Mouse (Mus musculus): ENCODE measurements around the gene Dgki. TPM values are rescaled to one million over a fixed set of nuclear protein-coding genes. Genes with fewer than 3 reads are reported as not detected.

Dgki gene
- total and polyA plus RNA-seq, 3 experiments: 0.04 to 0.18 (median 0.08) TPM

- WGBS: 26% methylated on average over 10 of the region's 10 CpGs
- intact Hi-C loops (cut with DNase I): no loop called here
- no peaks in the 10 kb centered on the region for H3K79me2 ChIP-seq (replicated peaks; ENCODE audit: control insufficient read depth, insufficient read depth, low read length)
- no peaks in the 10 kb centered on the region for H3K4me1 ChIP-seq (ENCODE audit: control insufficient read depth, insufficient read depth, low read length)
- DNase-seq: no peak
- H3K27me3 ChIP-seq (ENCODE audit: control insufficient read depth, insufficient read depth, low read length): no peaks in the 10 kb centered on the region
- no peak overlapping the region for H3K9ac ChIP-seq (ENCODE audit: low read depth, low read length)
- no peaks in the 10 kb centered on the region for H3K36me3 ChIP-seq (ENCODE audit: control insufficient read depth, insufficient read depth, low read length)
- TF ChIP-seq CTCF (IDR thresholded peaks at IDR 0.05) (no peak), POLR2A (IDR thresholded peaks at IDR 0.05; ENCODE audit: insufficient read depth, low read depth, low read length) (no peak), EP300 (IDR thresholded peaks at IDR 0.05; ENCODE audit: insufficient read depth, low read depth, low read length) (no peak)
- no peak overlapping the region for H3K27ac ChIP-seq
- no peak overlapping the region for H3K4me3 ChIP-seq
Measured at GRCm38 (mm10) chr6:37215655-37216054, 84.3 kb downstream of the Dgki start.

GRCm38 (mm10) chr6:37212930-37213329, 87.1 kb downstream of the Dgki start:
- H3K79me2 ChIP-seq (replicated peaks; ENCODE audit: control insufficient read depth, insufficient read depth, low read length): no peaks in the 10 kb centered on the region
- H3K4me3 ChIP-seq: no peak overlapping the region
- H3K27me3 ChIP-seq (ENCODE audit: control insufficient read depth, insufficient read depth, low read length): no peaks in the 10 kb centered on the region
- no peaks in the 10 kb centered on the region for H3K36me3 ChIP-seq (ENCODE audit: control insufficient read depth, insufficient read depth, low read length)
- H3K4me1 ChIP-seq (ENCODE audit: control insufficient read depth, insufficient read depth, low read length): no peaks in the 10 kb centered on the region
- intact Hi-C loops (cut with DNase I): no loop called here
- no peak overlapping the region for H3K9ac ChIP-seq (ENCODE audit: low read depth, low read length)
- DNase-seq: peak in 1 of 2 experiments; percentile 53
- WGBS: 67% methylated on average over 4 of the region's 4 CpGs
- TF ChIP-seq POLR2A (IDR thresholded peaks at IDR 0.05; ENCODE audit: insufficient read depth, low read depth, low read length) (no peak), EP300 (IDR thresholded peaks at IDR 0.05; ENCODE audit: insufficient read depth, low read depth, low read length) (no peak), CTCF (IDR thresholded peaks at IDR 0.05) (no peak)
- H3K27ac ChIP-seq: no peak overlapping the region

GRCm38 (mm10) chr6:37211545-37212247, 88.3 kb downstream of the Dgki start:
- WGBS: 75% methylated on average over 9 of the region's 9 CpGs
- Histone ChIP-seq H3K27me3 (ENCODE audit: control insufficient read depth, insufficient read depth, low read length) (no peaks in the 10 kb centered on the region), H3K4me1 (ENCODE audit: control insufficient read depth, insufficient read depth, low read length) (no peaks in the 10 kb centered on the region), H3K4me3 (no peak overlapping the region), H3K79me2 (replicated peaks; ENCODE audit: control insufficient read depth, insufficient read depth, low read length) (no peaks in the 10 kb centered on the region), H3K9ac (ENCODE audit: low read depth, low read length) (no peak overlapping the region), H3K27ac (no peak overlapping the region), H3K36me3 (ENCODE audit: control insufficient read depth, insufficient read depth, low read length) (no peaks in the 10 kb centered on the region)
- intact Hi-C loops (cut with DNase I): no loop called here
- TF ChIP-seq POLR2A (IDR thresholded peaks at IDR 0.05; ENCODE audit: insufficient read depth, low read depth, low read length): no peak
- no peak for TF ChIP-seq CTCF (IDR thresholded peaks at IDR 0.05)
- no peak for TF ChIP-seq EP300 (IDR thresholded peaks at IDR 0.05; ENCODE audit: insufficient read depth, low read depth, low read length)
- DNase-seq: no peak

GRCm38 (mm10) chr6:37202901-37203300, 97.1 kb downstream of the Dgki start:
- H3K4me3 ChIP-seq: no peak overlapping the region
- TF ChIP-seq POLR2A (IDR thresholded peaks at IDR 0.05; ENCODE audit: insufficient read depth, low read depth, low read length) (no peak), CTCF (IDR thresholded peaks at IDR 0.05) (no peak), EP300 (IDR thresholded peaks at IDR 0.05; ENCODE audit: insufficient read depth, low read depth, low read length) (no peak)
- H3K27ac ChIP-seq: no peak overlapping the region
- H3K27me3 ChIP-seq (ENCODE audit: control insufficient read depth, insufficient read depth, low read length): no peaks in the 10 kb centered on the region
- H3K79me2 ChIP-seq (replicated peaks; ENCODE audit: control insufficient read depth, insufficient read depth, low read length): no peaks in the 10 kb centered on the region
- WGBS: 54% methylated on average over 4 of the region's 4 CpGs
- no peaks in the 10 kb centered on the region for H3K4me1 ChIP-seq (ENCODE audit: control insufficient read depth, insufficient read depth, low read length)
- no peak overlapping the region for H3K9ac ChIP-seq (ENCODE audit: low read depth, low read length)
- H3K36me3 ChIP-seq (ENCODE audit: control insufficient read depth, insufficient read depth, low read length): no peaks in the 10 kb centered on the region
- intact Hi-C loops (cut with DNase I): no loop called here
- DNase-seq: no peak

- Histone ChIP-seq H3K9ac (ENCODE audit: low read depth, low read length) (no peak overlapping the region), H3K4me3 (no peak overlapping the region), H3K27me3 (ENCODE audit: control insufficient read depth, insufficient read depth, low read length) (no peaks in the 10 kb centered on the region), H3K79me2 (replicated peaks; ENCODE audit: control insufficient read depth, insufficient read depth, low read length) (no peaks in the 10 kb centered on the region), H3K36me3 (ENCODE audit: control insufficient read depth, insufficient read depth, low read length) (no peaks in the 10 kb centered on the region), H3K4me1 (ENCODE audit: control insufficient read depth, insufficient read depth, low read length) (no peaks in the 10 kb centered on the region), H3K27ac (no peak overlapping the region)
- no peak for TF ChIP-seq CTCF (IDR thresholded peaks at IDR 0.05)
- no peak for TF ChIP-seq POLR2A (IDR thresholded peaks at IDR 0.05; ENCODE audit: insufficient read depth, low read depth, low read length)
- TF ChIP-seq EP300 (IDR thresholded peaks at IDR 0.05; ENCODE audit: insufficient read depth, low read depth, low read length): no peak
- intact Hi-C loops (cut with DNase I): no loop called here
- no peak for DNase-seq
- 86% methylated on average over 5 of the region's 5 CpGs for WGBS
Measured at GRCm38 (mm10) chr6:37200840-37201239, 99.1 kb downstream of the Dgki start.

- DNase-seq: no peak
- no peaks in the 10 kb centered on the region for H3K36me3 ChIP-seq (ENCODE audit: control insufficient read depth, insufficient read depth, low read length)
- intact Hi-C loops (cut with DNase I): loop anchor here (5.0 kb wide), 1 partner anchor 78 kb away; no protein-coding TSS in a partner anchor
- no peak overlapping the region for H3K9ac ChIP-seq (ENCODE audit: low read depth, low read length)
- no peak for TF ChIP-seq CTCF (IDR thresholded peaks at IDR 0.05)
- TF ChIP-seq POLR2A (IDR thresholded peaks at IDR 0.05; ENCODE audit: insufficient read depth, low read depth, low read length): no peak
- no peaks in the 10 kb centered on the region for H3K27me3 ChIP-seq (ENCODE audit: control insufficient read depth, insufficient read depth, low read length)
- no peak overlapping the region for H3K27ac ChIP-seq
- H3K4me1 ChIP-seq (ENCODE audit: control insufficient read depth, insufficient read depth, low read length): no peaks in the 10 kb centered on the region
- no peaks in the 10 kb centered on the region for H3K79me2 ChIP-seq (replicated peaks; ENCODE audit: control insufficient read depth, insufficient read depth, low read length)
- 89% methylated on average over 3 of the region's 3 CpGs for WGBS
- H3K4me3 ChIP-seq: no peak overlapping the region
Measured at GRCm38 (mm10) chr6:37199502-37199901, 100.5 kb downstream of the Dgki start.
